Mouse (Mus musculus) layer of hippocampus, adult 18-20 months (tissue): ENCODE results near the gene Fbxl18. TPM values are rescaled to one million over a fixed set of nuclear protein-coding genes. Genes with fewer than 3 reads are reported as not detected.
A peak's percentile ranks its signal among the peaks of the same experiment; 100 is the strongest.

Experiments
- DNase-seq, 2 experiments: peaks; one replicate each; pipeline ENCODE4 v3.0.0; 2022; ENCODE audit warnings: low spot score in 2 of 2
- long read RNA-seq: library from polyadenylated mRNA; stranded (forward); transcript quantifications from one replicate; pipeline ENCODE4 v2.0.0, GENCODE M21; 2021
- total RNA-seq, 2 experiments: library from RNA; stranded (reverse); gene quantifications; 2 replicates each; pipeline ENCODE4 v1.2.3; 2021

Gene Fbxl18
- 10 to 100 TPM; 33.9 to 37.6 TPM for total RNA-seq
- long read RNA-seq, full-length matches to known transcripts: 3 of 11 reads
- long read RNA-seq, partial matches to known transcripts: 3 of 11 reads
- long read RNA-seq, other reads (novel, unspliced or antisense): 5 of 11 reads

- peak; percentile 83 to 93 for DNase-seq
Observed at GRCm38 (mm10) chr5:142894918-142895613, at the start of gene Fbxl18. Gene Fbxl18, minus strand, starts transcription at chr5:142895421.

- no peak for DNase-seq
Observed at GRCm38 (mm10) chr5:142940393-142940792, 45.2 kb upstream of the Fbxl18 start.

- no peak for DNase-seq
Observed at GRCm38 (mm10) chr5:142937956-142938727, 42.9 kb upstream of the Fbxl18 start.

GRCm38 (mm10) chr5:142936336-142936719, 41.1 kb upstream of the Fbxl18 start:
- peak; percentile 80 to 91 for DNase-seq

GRCm38 (mm10) chr5:142935642-142936335, 40.6 kb upstream of the Fbxl18 start:
- DNase-seq: peak; percentile 64 to 84

GRCm38 (mm10) chr5:142932731-142933130, 37.5 kb upstream of the Fbxl18 start:
- no peak for DNase-seq

GRCm38 (mm10) chr5:142932084-142932685, 37.0 kb upstream of the Fbxl18 start:
- peak; percentile 43 to 89 for DNase-seq

GRCm38 (mm10) chr5:142931241-142931745, 36.1 kb upstream of the Fbxl18 start:
- DNase-seq: no peak

- DNase-seq: no peak
Observed at GRCm38 (mm10) chr5:142929400-142929752, 34.2 kb upstream of the Fbxl18 start.

GRCm38 (mm10) chr5:142928749-142929399, 33.7 kb upstream of the Fbxl18 start:
- peak; percentile 57 to 71 for DNase-seq

- no peak for DNase-seq
Observed at GRCm38 (mm10) chr5:142927341-142927930, 32.2 kb upstream of the Fbxl18 start.

GRCm38 (mm10) chr5:142926940-142927228, 31.7 kb upstream of the Fbxl18 start:
- no peak for DNase-seq

GRCm38 (mm10) chr5:142926204-142926939, 31.2 kb upstream of the Fbxl18 start:
- no peak for DNase-seq

GRCm38 (mm10) chr5:142924336-142924959, 29.2 kb upstream of the Fbxl18 start:
- no peak for DNase-seq

GRCm38 (mm10) chr5:142923781-142924180, 28.6 kb upstream of the Fbxl18 start:
- DNase-seq: no peak

- DNase-seq: no peak
Observed at GRCm38 (mm10) chr5:142922251-142922650, 27.0 kb upstream of the Fbxl18 start.

GRCm38 (mm10) chr5:142921074-142921459, 25.8 kb upstream of the Fbxl18 start:
- DNase-seq: no peak

GRCm38 (mm10) chr5:142920311-142921073, 25.3 kb upstream of the Fbxl18 start:
- no peak for DNase-seq

GRCm38 (mm10) chr5:142917402-142917801, 22.2 kb upstream of the Fbxl18 start:
- DNase-seq: no peak
